Mouse (Mus musculus) erythroid progenitor cell, adult 5-6 weeks (primary cell): ENCODE measurements around the gene A630023A22Rik. TPM values are rescaled to one million over a fixed set of nuclear protein-coding genes. Genes with fewer than 3 reads are reported as not detected.

Experiments used
- ATAC-seq: replicated peaks from 2 replicates; pipeline ENCODE4 v1.8.0; 2016; ENCODE audit warnings: moderate number of reproducible peaks, mild to moderate bottlenecking, moderate TSS enrichment, inconsistent platforms; ENCODE audit not compliant: poor library complexity, low FRiP score, severe bottlenecking
- total RNA-seq, 2 experiments: library from RNA; stranded (forward) in 1 of 2; stranded (reverse) in 1 of 2; fragments of 150-400 nt in 1 of 2; fragments of 186-747, 209-891 nt in 1 of 2; gene quantifications; 2 replicates each; pipeline versions ENCODE4 v1.2.3 to v1.2.4; 2015 to 2017; ENCODE audit warnings: low replicate concordance in 2 of 2

A630023A22Rik gene
- total RNA-seq (2015; ENCODE audit: low replicate concordance) (not detected in 2 replicates), total RNA-seq (2017; ENCODE audit: low replicate concordance) (not detected in 2 replicates)

DNA sequence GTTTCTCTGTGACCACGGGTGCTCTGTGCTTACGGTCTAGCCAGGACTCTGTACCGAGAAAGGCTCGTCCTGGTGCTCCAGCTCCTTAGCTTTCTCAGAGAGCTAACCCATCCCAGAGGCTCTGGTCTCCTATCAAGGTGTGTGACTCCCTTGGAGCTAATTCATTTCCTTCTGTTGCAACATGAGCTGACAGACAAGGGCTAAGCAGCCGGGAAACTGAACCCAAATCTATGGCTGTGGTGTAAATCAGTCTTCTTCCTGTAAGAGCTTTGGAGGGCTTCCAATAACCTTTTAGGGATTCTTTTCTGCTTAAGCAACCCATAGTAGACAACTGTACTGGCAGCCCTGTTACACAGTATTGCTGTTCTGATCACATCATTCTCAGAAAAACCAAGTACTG, at the start of gene A630023A22Rik:
TSS of gene A630023A22Rik (minus strand) at position 154 of the 400 bp plus-strand sequence.
- ATAC-seq = no peak

DNA sequence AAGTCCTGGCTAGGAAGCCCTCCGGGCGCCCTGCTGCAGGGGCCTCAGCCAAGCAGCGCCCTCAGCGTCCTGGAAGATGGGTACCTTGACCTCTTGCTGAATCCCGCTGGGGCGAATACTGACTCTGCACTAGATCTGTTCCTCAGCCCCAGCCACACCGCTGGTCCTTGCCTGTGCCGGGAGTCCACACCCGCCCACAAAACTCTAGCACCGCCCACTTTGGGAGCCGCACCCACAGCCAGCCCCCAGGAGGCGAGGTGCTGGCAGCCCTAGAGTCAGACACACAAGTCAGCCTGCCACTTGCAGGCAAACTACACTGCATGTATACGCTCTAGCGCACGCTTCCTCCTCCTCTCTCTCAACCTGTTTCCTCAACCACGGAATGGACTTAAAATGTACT, 49.8 kb upstream of the A630023A22Rik start, which contains the start of gene Npy4r:
TSS of gene Npy4r (minus strand) at position 148 of the 400 bp plus-strand sequence.
- no peak for ATAC-seq

DNA sequence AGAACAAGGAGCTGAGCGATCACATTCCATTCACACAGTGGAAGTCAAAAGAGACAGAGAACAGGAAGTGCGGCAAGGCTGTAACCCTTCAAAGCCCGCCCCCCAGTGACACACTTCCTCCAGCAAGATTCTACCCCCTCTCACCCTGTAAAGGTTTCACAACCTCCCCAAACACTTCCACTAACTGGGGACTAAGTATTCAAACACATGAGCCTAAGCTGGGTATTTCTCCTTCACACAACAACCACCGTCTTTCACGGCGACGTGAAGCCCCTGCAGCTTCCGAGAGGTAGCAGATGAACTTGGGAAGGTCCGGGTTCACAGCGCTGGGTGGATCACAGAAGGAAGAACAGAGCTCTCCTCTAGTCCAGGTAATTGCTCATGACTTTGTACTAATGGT, 40.4 kb upstream of the A630023A22Rik start:
- ATAC-seq = no peak

DNA sequence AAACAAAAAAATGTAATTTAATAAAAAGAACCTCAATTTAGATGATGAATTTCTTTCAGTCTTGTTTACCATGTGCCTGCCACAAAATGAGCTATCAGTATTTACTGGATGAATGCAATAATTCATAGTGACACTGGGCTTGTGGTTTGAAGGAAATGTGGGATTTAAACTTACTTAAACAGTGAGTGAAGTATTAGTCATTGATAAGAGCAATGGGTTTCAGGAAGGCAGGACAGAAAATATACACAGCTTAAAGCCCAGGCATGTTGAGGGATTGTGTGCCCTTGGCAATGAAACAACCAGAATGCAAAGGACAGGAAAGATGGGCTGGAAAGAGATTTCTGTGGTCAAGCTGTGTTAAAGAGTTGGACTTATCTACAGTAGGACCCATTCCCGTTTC, 39.8 kb upstream of the A630023A22Rik start:
- no peak for ATAC-seq

DNA sequence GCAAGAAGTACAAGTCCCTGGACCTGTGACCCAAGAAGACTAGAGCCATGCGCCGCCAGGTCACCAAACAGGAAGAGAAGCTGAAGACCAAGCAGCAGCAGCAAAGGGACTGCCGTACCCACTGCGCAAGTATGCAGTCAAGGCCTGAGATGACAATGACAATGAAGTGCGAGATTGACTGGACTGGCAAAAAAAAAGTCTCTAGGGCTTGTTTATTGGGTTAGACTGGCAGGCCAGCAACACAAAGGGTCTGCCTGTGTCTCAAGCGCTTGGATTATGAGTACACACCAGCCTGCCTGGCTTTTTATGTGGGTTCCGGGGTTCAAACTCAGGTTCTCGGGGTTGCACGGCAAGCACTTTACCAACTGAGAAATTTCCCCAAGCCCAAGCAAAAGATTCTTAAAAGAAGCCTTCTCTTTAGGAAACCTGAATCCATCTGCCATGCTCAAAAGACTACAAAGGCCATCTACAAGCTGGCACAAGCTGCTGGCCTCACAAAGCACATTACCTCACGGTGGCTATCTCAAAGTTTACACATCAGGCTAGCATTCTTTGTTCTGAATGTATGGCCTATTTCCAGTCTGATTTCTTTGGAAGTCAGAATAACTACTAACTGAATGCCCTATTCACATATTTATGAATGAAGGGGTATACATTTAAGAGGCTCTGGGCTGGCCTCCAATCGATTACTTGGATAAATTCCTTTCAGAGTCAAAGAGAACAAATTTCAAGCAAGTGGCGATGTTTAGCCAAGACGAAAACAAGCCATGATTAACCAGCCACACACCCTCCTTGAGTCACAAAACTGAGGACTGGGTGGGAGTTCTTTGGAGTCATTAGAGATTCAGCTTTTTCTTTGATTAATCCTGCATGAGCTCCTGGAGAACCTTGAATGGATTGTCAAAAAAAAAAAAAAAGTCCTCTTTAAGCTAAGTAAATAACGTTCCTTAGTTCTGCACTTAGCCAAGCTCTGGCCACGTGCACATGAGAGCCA, 37.4 kb upstream of the A630023A22Rik start:
- no peak for ATAC-seq

DNA sequence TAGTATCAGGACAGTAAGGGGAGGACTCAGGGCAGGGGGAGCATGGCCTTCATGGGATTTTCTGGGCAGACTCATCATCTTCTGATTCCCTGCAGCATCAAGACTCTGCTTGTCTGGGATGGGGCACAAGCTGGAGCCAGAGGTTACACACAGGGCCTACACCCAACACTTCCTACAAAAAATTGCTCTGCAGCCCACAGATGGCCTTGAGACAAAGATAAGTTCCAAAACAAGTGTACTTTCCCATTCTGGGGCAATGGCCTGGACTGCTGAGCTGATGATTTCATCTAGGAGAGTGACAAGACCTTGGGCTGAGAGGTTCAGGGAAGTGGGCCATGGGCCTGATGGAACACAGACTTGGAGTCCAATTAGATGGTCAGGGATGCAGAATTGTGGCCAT, 32.8 kb upstream of the A630023A22Rik start:
- ATAC-seq = no peak

DNA sequence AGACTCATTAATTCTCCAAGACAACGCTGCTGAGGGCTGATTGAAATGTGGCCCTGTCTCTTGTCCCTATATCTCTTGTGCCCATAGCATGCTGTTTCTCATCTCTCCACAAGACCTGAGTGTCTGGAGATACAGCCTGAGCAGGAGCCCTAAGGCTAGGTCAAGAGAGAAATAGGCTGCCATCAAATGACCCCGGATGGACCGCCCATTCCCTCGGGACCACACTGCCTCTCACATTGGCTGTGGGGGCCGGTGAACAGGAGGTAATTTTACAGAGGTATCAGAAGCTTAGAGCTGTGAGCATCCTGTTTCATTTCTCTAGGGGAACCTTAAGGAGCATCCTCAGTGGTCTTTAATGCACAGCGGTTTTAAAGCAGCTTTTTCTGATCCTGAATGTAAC, 28.7 kb upstream of the A630023A22Rik start:
- ATAC-seq = no peak

DNA sequence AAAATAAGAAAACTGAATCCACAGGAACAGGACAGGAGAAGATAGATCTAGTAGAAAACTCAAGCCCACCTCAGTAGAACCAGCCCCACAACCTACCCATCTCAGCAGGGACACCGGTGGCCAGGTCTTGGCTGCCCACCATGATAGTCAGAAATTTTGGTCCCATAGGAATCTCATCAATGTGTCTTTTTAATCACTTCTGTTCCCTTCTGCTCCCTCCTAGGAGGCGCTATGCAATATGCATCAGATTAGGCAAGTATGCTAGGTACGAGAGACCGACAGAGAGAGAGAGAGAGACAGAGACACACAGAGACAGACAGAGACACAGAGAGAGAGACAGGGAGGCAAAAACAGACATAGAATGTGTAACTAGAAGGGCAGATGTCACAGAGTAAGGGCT, 19.1 kb upstream of the A630023A22Rik start:
- no peak for ATAC-seq

DNA sequence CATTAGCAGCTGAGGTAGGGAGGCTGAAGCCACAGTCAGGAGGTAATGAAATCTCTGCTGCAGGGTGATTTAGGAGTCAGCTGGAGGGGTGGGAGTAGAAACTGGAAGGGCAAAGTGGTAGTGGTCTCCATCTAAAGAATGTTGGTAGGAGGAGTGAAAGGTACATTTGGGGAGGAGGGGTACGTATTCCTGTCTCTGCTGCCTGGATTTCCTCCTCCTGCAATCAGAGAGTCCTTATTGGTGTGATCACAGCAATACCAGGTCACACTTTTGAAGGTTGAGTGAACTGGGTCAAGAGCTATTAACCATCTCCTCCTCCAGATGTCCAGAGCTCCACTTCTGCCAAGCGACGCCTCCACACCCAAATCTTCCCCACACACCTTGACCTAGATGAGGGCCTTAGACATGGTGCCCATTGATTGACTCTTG, 18.4 kb upstream of the A630023A22Rik start:
- no peak for ATAC-seq

DNA sequence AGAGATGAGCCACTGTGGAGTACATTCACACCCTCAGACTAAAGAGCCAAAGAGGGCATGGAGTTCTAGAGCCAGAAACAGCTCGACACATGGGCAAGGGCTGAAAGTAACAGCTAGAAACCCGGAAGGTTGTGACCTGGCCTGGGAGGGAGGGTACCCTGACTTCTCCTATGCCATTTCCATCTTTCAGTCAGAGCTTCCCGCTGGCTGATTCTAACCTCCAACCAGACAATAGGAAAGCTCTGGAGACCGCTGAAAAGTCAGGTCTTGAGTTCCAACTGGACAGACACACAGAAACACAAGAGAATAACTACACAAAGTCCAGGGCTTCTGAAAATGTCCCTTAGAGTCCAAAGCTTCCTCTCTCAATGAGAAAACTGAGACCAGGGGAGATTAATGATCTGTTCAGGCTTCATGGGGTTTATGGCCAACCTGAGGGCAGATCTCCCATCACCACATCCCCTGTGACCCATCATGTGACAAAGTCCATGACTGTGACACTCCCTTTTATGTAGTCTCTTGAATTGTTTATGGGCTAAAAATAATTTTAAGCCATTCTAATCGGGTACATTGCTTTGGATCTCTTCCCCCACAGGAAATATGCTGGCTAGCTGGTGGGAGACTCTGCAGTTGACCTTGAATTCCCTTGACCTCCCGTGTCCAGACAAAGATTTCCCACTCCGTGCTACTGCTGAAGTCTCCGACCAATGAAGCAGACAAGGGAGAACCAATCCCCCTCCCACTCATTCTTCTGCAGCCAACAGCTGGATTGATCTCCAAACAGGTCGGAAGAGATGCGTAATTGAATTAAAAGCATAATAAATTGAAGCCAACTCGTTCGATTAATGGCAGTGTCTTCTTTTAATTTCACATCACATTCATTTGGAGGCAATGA, 17.7 kb upstream of the A630023A22Rik start:
- ATAC-seq = no peak

DNA sequence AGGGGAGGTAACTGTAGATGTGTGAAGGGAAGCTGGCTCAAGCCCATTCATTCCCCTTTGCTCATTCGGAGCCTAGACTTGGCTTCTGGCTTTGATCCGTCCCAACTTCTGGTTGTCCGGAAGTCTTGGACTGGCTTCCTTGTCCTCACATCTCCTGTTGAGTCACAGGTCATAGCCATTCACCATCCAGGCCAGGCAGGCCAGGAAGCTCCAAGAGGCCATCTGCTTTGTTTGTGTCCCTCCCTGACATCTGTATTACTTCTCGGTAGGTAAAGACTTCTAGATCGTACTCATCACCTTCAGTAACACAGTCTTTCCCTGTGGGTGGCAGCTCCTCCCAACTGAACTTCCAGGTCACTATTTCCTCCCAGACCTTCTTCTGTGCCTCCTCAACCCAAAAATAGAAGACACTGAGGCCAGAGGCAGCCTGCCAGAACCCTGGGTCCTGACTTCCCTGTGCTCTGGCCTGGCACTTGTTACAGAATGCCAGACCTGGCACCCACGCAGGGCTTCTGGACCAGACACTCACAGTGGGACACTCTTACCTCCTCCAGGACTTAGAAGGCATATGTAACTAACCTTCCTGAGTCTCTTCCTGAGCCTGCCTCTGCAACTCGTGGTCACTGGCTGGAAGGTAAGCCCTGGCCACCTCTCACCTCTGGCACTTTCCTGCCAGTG, 16.6 kb upstream of the A630023A22Rik start:
- ATAC-seq = no peak

DNA sequence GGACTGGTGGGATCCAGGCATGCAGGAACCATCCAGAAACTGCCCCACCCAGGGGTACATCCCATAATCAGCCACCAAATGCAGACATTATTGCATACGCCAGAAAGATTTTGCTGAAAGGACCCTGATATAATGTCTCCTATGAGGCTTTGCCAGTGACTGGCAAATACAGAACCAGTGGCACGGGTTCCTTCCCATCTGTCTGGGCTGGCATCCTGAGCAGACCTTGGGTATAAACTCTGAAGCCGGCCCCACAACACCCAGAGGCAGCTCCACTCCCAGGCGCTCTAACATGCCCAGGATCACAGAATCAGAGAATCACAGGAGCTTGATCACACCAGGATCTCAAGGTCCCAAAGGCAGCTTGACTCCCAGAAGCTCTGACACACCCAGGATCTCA, 11.8 kb upstream of the A630023A22Rik start:
- ATAC-seq = no peak

DNA sequence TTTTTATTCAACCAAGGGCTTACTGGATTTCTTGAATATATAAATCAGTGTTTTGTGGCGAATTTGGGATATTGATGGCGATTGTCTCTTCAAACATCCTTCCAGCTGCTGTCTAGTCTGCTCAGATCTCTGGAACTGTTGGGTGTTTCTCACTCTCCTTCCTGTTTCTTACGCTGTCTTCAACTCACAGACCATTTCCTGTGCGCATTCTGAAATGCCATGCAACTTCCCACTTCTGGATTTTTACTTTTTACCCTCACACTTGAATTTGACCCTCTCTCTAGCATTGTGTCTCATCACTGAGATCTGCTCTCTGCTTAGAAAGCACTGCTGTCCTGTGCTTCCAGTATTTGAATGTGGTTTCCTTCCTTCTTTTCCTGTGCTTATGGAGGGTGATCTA, 5.0 kb upstream of the A630023A22Rik start:
- ATAC-seq = no peak

DNA sequence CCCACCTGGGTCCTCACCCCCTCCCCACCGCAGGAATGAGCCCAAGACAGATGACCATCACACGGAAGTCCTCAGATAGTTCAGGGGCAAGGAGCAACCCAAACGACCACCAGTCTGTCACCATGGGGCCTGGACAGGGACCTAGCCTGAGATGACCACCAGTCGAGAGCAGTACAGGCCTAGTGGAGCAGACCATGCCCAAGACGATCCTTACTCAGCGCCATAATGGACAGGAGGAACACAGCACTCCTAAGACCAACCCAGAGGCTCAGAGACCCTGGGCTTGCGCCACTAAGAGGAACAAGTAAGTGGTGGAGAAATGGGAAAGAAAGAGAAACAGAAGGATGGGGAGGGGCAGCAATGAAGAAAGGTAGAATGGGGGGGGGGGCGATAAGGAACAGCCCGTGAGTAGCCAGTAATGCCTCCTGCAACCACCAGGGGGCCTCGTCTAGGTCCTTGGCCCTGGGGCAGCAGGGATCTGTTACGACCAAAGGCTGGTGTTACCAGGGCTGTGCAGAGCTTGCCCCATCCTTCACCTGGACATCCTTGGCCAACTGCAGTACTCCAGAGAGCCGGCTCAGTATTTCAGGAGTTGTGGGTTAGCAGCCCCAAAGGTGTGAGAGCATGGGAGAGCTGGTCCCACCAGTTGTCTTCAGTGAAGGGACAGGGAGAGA, 4.0 kb upstream of the A630023A22Rik start:
- no peak for ATAC-seq

DNA sequence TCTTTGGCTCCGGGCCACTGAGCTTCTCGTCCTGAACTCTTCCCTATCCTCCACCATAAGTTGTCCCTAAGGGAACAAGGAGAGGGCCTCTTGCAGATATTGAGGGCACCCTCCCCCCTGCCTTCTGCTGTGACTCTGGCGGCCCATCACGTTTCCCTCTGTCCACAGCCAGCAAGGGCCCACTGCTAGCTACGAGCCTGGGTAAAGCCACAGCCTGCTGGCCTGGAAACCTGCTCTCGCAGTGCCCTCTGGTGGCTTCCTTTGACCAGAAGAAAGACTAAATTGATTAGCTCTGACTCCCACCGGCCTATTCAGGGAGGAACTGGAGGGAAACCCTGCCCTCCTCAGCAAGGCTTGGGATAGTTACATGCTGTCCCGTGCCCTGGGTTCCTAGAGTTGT, 2.3 kb upstream of the A630023A22Rik start:
- no peak for ATAC-seq

DNA sequence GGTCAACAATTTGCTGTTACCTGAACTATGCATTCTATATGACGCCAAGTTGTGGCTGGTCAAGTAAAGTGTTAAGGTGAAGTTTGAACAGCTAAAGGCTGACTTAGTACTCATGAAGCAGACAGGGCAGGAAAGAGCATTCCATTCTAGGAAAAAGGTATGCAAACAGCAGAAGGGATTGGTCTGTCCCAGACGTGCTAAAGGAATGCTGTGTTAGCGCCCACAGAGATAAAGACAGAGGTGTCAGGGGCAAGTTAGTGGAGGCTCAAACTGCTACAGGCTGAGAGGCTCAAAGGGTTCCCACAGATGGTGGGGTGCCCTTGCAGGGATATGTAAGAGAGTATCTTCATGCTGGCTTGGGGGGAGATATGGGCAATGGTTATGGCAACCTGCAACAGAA, 1.3 kb upstream of the A630023A22Rik start:
- no peak for ATAC-seq

DNA sequence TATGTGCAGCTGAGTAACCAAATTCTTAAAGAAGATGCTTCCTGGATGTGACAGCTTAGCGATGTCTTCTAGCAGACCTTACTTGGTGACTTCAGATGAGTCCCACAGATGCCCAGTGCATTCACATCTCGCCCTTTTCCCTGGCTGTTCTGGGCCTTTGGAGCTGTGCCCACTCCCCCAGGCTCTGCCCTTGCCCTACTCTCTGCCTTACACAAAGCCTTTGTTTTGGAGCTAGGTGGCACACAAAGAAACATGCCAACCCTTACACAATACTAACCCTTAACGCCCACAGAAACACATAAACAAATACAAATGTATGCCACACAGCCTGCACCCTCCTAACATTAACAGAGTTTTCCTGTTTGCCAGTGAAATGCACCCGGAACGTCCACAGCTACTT, 6.4 kb downstream of the A630023A22Rik start:
- ATAC-seq = no peak

DNA sequence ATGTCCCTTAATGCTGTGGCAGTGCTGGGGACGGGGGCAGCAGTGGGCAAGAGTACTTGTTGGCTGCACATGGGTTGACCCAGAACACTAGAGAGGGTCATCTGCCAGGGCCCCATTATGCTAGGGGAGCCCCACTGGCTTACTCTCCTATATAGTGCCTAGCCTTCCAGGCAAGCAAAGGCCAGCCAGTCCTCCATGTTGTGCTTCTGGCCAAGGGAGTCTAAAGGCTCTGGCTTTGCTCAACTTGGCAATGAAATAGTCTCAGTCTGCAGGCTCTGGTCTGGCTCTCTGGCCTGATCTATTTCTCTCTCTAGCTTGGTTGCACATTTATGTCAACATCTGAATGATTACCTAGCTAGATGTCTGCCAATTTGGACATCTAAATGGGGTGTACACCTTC, 9.7 kb downstream of the A630023A22Rik start:
- no peak for ATAC-seq

DNA sequence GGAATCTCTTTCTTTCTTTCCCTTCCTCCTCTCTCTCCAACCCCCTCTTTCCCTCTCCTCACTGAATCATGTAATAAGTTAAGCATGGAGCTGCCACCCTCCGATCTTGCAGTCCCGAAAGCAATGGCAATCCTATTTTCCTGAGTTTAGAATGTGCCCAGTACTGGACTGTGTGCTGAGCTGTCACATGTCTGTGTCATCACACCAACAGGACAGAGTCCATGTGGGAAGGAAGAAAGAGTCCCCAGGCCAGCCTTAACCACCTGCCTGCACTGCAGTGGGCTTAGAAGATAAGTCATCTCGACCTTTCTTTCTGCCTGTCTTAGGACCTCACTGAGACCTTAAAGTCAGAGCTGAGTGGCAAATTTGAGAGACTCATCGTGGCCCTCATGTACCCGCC, 11.1 kb downstream of the A630023A22Rik start:
- no peak for ATAC-seq
